Mouse (Mus musculus) kidney, embryonic 14.5 days (tissue): ENCODE results near the gene Trim46. TPM values are rescaled to one million over a fixed set of nuclear protein-coding genes. Genes with fewer than 3 reads are reported as not detected.

ENCODE experiments used
- ATAC-seq: fragments of 200-750 bp; cut with Nextera tagmentation; 2 replicates; pipeline ENCODE4 v1.8.0; 2017; ENCODE audit warnings: moderate number of reproducible peaks, mild to moderate bottlenecking, moderate TSS enrichment, moderate library complexity; ENCODE audit not compliant: low FRiP score, low TSS enrichment
- H3K27ac ChIP-seq: fragments of 300-500 bp; sonication (generic); 2 replicates; pipeline ENCODE4 v1.5.1; 2014; ENCODE audit warnings: low read depth, mild to moderate bottlenecking, low read length, moderate library complexity, mixed read lengths
- H3K27me3 ChIP-seq: fragments of 300-500 bp; sonication (generic); 2 replicates; pipeline ENCODE4 v1.6.1; 2014; ENCODE audit warnings: mild to moderate bottlenecking, low read length; ENCODE audit not compliant: control insufficient read depth, insufficient read depth
- H3K36me3 ChIP-seq: fragments of 300-500 bp; sonication (generic); 2 replicates; pipeline ENCODE4 v1.6.1; 2014; ENCODE audit warnings: low read length, mixed read lengths; ENCODE audit not compliant: control insufficient read depth, insufficient read depth
- H3K4me1 ChIP-seq: fragments of 300-500 bp; sonication (generic); 2 replicates; pipeline ENCODE4 v1.6.1; 2014; ENCODE audit warnings: low read length, mixed read lengths; ENCODE audit not compliant: control insufficient read depth, insufficient read depth
- H3K4me2 ChIP-seq: fragments of 300-500 bp; sonication (generic); replicated peaks from 2 replicates; pipeline ENCODE4 v1.6.1; 2014; ENCODE audit warnings: low read depth, mild to moderate bottlenecking, low read length
- H3K4me3 ChIP-seq: fragments of 300-500 bp; sonication (generic); 2 replicates; pipeline ENCODE4 v1.5.1; 2014; ENCODE audit warnings: mild to moderate bottlenecking, low read length
- H3K9ac ChIP-seq: fragments of 300-500 bp; sonication (generic); 2 replicates; pipeline ENCODE4 v1.6.1; 2014; ENCODE audit warnings: low read depth, mild to moderate bottlenecking, low read length, moderate library complexity
- H3K9me3 ChIP-seq: fragments of 300-500 bp; sonication (generic); 2 replicates; pipeline ENCODE4 v1.6.1; 2016; ENCODE audit warnings: low read length; ENCODE audit not compliant: control insufficient read depth
- WGBS: fragments of 180-500 bp; shearing (Covaris S2); extraction: QIAGEN DNeasy Blood & Tissue Kit; methylation state at CpG from one replicate; pipeline ENCODE4 v1.1.7; 2014; 5-methylcytosine and 5-hydroxymethylcytosine counted together
- polyA plus RNA-seq: library from polyadenylated mRNA; unstranded; fragments of >200 nt; fragmentation: Nextera tagmentation; extraction: Ambion mirVana; gene quantifications from 2 replicates; pipeline ENCODE4 v1.2.1, GENCODE M21; 2014

Trim46 gene
- polyA plus RNA-seq, 1 experiment from 2014 or later: 3.6 TPM

DNA sequence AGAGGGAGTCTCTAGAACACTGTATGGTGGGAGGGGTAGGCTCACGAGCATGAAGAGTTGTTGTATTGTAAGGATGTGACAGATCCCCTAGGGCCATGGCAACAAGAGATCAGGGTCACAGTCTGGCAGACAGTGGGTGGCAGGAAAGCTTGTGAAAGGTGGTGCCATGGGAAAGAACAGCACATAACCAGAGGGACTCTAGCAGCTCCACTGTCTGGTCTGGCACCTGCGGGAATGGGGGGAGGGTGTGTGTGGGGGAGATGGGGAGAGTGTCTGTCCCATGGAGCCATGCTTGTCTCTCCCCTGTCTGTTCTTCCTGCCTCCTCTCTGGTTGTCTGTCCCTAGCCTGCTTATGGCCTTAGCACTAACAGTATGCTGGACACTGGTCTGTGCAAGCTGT is 39.4 kb upstream of the Trim46 start:
- ATAC-seq: no peak

GRCm38 (mm10) chr3:89284261-89284660 is 38.2 kb upstream of the Trim46 start:
- H3K36me3 ChIP-seq: no peaks in the 10 kb centered on the region
- no peaks in the 10 kb centered on the region for H3K9me3 ChIP-seq
- no peak overlapping the region for H3K27ac ChIP-seq
- 77% methylated on average over 3 of the region's 3 CpGs for WGBS
- H3K4me2 ChIP-seq: no peak overlapping the region
- peaks cover 28% of the 10 kb centered on the region for H3K4me1 ChIP-seq
- H3K9ac ChIP-seq: no peak overlapping the region
- H3K4me3 ChIP-seq: no peak overlapping the region
- peaks cover 2% of the 10 kb centered on the region for H3K27me3 ChIP-seq
- ATAC-seq: no peak

More for the DNA sequence above, 39.4 kb upstream of the Trim46 start:
- Histone ChIP-seq H3K27ac (no peak overlapping the region), H3K4me3 (no peak overlapping the region), H3K9ac (no peak overlapping the region), H3K4me1 (peaks cover 19% of the 10 kb centered on the region), H3K36me3 (no peaks in the 10 kb centered on the region), H3K4me2 (no peak overlapping the region), H3K27me3 (peaks cover 2% of the 10 kb centered on the region), H3K9me3 (no peaks in the 10 kb centered on the region)
- WGBS: 53% methylated on average over 2 of the region's 2 CpGs

DNA sequence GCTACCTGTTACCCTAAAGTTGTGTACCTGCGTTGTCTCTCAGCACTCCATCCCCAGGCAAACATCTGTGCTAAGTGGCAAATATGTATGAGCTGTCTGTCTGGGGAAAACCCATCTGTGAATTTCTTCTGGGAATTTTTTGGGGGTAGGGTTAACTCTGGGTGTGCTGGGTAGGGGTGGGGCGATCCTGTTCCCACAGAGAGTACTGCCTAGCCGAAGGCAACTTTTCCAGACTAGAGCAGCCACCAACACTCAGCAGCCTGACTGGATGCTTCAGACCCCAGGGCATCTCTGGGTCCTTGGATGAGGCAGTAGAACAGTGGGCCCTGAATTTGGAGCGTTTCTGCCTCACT is 36.2 kb upstream of the Trim46 start:
- H3K4me1 ChIP-seq: peaks cover 39% of the 10 kb centered on the region
- no peak overlapping the region; the same call in 1 of the 2 replicates for H3K4me2 ChIP-seq
- no peaks in the 10 kb centered on the region for H3K36me3 ChIP-seq
- H3K27me3 ChIP-seq: peaks cover 2% of the 10 kb centered on the region
- peak overlapping the region; percentile 18; the same call in 1 of the 2 replicates for H3K9ac ChIP-seq
- no peak overlapping the region for H3K27ac ChIP-seq
- 23% methylated on average over 4 of the region's 4 CpGs for WGBS
- H3K9me3 ChIP-seq: no peaks in the 10 kb centered on the region
- ATAC-seq: no peak
- H3K4me3 ChIP-seq: no peak overlapping the region

GRCm38 (mm10) chr3:89281579-89282290 is 35.6 kb upstream of the Trim46 start:
- H3K9me3 ChIP-seq: no peaks in the 10 kb centered on the region
- H3K36me3 ChIP-seq: no peaks in the 10 kb centered on the region
- WGBS: 13% methylated on average over 20 of the region's 20 CpGs
- peak overlapping the region; percentile 65 for H3K4me2 ChIP-seq
- H3K9ac ChIP-seq: peak overlapping the region; percentile 50; the same call in 1 of the 2 replicates
- no peak for ATAC-seq
- H3K27me3 ChIP-seq: peaks cover 2% of the 10 kb centered on the region
- peaks cover 44% of the 10 kb centered on the region for H3K4me1 ChIP-seq
- H3K27ac ChIP-seq: peak overlapping the region; percentile 59; the same call in 1 of the 2 replicates
- H3K4me3 ChIP-seq: peak overlapping the region; percentile 51

DNA sequence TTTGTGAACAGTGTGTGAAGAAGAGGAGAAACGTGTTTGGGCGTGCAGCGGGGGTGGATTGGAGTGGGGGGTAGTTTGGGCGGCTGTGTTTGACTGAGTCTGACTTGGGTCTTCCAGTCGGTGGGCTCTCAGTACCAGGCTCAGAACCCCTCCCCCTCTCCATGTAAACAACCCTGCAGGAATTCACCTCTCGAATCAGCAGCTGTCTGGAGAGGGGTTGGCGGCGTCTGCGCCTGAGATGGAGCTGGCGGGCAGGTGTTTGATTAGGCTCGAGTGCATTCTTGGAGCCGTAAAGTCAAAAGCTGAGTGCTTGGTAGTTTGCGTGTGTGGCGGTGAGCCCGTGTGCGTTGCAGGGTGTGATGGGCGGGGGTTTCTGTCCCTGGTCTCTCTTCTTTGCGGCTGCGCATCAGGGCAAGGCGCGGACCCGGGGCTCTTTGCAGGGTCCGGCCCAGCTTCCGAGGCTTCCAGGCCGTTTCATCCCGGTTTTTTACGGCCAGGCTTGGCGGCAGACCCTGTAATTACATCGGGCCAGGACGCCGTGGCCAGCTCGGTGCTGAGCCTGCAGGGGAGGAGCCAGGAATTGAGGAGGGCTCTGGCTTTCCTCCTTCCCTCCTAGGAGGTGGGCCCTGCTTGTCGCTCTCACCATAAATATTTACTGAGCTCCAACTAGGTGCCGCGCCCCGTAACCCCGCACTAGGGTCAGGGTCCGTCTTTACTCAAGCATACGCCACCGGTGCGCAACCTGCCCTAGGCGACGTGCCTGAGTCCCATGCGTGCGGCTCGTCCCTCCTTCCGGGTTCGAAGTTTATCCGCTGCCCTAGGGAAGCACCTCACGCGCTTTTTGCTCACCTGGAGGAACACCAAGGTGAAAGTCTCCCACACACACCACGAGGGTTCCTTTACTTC is 34.8 kb upstream of the Trim46 start, which contains the start of gene Efna1:
Gene Efna1 (minus strand): TSS at position 537 of the 906 bp plus-strand sequence.
- ATAC-seq: peak; percentile 24; the same call in 1 of the 2 replicates
- H3K27me3 ChIP-seq: peaks cover 2% of the 10 kb centered on the region
- H3K4me2 ChIP-seq: peak within 1 kb of the TSS; percentile 65
- H3K36me3 ChIP-seq: peaks cover 1% of the 10 kb centered on the region; the same call in 1 of the 2 replicates
- peaks cover 44% of the 10 kb centered on the region for H3K4me1 ChIP-seq
- no peaks in the 10 kb centered on the region for H3K9me3 ChIP-seq
- H3K27ac ChIP-seq: peak within 1 kb of the TSS; percentile 89; the same call in 1 of the 2 replicates
- H3K4me3 ChIP-seq: peak within 1 kb of the TSS; percentile 51
- WGBS: under 1% methylated on average over 52 of the region's 52 CpGs
- H3K9ac ChIP-seq: peak within 1 kb of the TSS; percentile 78

DNA sequence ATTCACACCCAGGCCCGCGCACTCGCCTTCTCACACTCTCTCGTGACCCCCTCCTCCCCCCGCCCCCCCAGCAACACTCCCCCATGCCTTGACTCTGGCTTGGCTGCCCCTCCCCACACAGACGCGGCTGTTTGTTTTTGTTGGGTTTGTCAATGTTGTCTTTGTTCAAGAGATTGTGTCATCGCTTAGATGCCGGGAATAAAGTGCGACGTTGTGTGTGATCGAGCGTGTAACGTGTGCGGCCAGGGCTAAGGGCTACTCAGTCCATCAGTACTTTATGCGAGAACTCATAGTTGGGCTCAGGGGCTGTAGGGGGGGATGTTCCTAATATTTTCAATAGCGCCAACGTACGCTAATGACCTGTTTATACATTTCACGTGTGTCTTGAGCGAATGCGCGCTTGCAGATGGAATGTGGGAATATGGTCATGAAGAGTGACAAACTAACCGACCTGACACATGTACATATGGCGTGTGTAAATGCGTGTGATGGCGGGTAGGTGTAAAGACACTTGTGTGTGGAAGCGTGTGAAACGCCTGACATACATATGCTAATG is 34.0 kb upstream of the Trim46 start:
- Histone ChIP-seq H3K27me3 (peaks cover 2% of the 10 kb centered on the region), H3K9me3 (no peaks in the 10 kb centered on the region), H3K4me2 (peak overlapping the region; percentile 65), H3K4me1 (peaks cover 44% of the 10 kb centered on the region), H3K9ac (peak overlapping the region; percentile 78), H3K36me3 (peaks cover 8% of the 10 kb centered on the region; the same call in 1 of the 2 replicates), H3K27ac (peak overlapping the region; percentile 89; the same call in 1 of the 2 replicates), H3K4me3 (peak overlapping the region; percentile 51)
- no peak for ATAC-seq
- WGBS: under 1% methylated on average over 29 of the region's 29 CpGs

- H3K4me1 ChIP-seq: peaks cover 44% of the 10 kb centered on the region
- under 1% methylated on average over 35 of the region's 35 CpGs for WGBS
- peak; percentile 78 for ATAC-seq
These were observed 33.2 kb upstream of the Trim46 start for GRCm38 (mm10) chr3:89279153-89279890.

GRCm38 (mm10) chr3:89278643-89279042 is 32.5 kb upstream of the Trim46 start:
- 4% methylated on average over 8 of the region's 8 CpGs for WGBS
- no peaks in the 10 kb centered on the region for H3K9me3 ChIP-seq
- no peak for ATAC-seq
- H3K27me3 ChIP-seq: peaks cover 2% of the 10 kb centered on the region
- peak overlapping the region; percentile 78 for H3K9ac ChIP-seq
- H3K36me3 ChIP-seq: peaks cover 13% of the 10 kb centered on the region
- H3K4me3 ChIP-seq: peak overlapping the region; percentile 51
- H3K27ac ChIP-seq: peak overlapping the region; percentile 89
- peaks cover 44% of the 10 kb centered on the region for H3K4me1 ChIP-seq
- H3K4me2 ChIP-seq: peak overlapping the region; percentile 65

More at GRCm38 (mm10) chr3:89279153-89279890, 33.2 kb upstream of the Trim46 start:
- peaks cover 2% of the 10 kb centered on the region for H3K27me3 ChIP-seq
- peak overlapping the region; percentile 89 for H3K27ac ChIP-seq
- peak overlapping the region; percentile 78 for H3K9ac ChIP-seq
- H3K9me3 ChIP-seq: no peaks in the 10 kb centered on the region
- H3K4me2 ChIP-seq: peak overlapping the region; percentile 65
- peaks cover 13% of the 10 kb centered on the region for H3K36me3 ChIP-seq
- peak overlapping the region; percentile 51 for H3K4me3 ChIP-seq
